Mouse (Mus musculus) CH12.LX (cell line): ENCODE data around the gene Adsl.

Source experiments
- CHD1 ChIP-seq: IDR thresholded peaks from 2 replicates; pipeline ENCODE4 v1.6.1; 2012; ENCODE audit warnings: low read depth, low read length, improper control_type of control experiment, inconsistent platforms
- CTCF ChIP-seq, 2 experiments: IDR thresholded peaks in 1 of 2; conservative IDR thresholded peaks in 1 of 2; 2 replicates each; pipeline ENCODE4 v1.5.1; 2011 to 2012; ENCODE audit warnings: low read depth in 2 of 2, low read length in 2 of 2, improper control_type of control experiment in 1 of 2, inconsistent platforms in 1 of 2, mild to moderate bottlenecking in 1 of 2, moderate library complexity in 1 of 2
- E2F4 ChIP-seq: IDR thresholded peaks from 2 replicates; pipeline ENCODE4 v1.6.1; 2011; ENCODE audit warnings: low read depth, low read length, improper control_type of control experiment; ENCODE audit not compliant: insufficient replicate concordance
- MAFK ChIP-seq: IDR thresholded peaks from 2 replicates; pipeline ENCODE4 v1.6.1; 2011; ENCODE audit warnings: low read length, improper control_type of control experiment; ENCODE audit not compliant: insufficient replicate concordance
- MAZ ChIP-seq: IDR thresholded peaks from 2 replicates; pipeline ENCODE4 v1.6.1; 2012; ENCODE audit warnings: low read depth, mild to moderate bottlenecking, inconsistent platforms, low read length, improper control_type of control experiment, moderate library complexity
- NELFE ChIP-seq: IDR thresholded peaks from 2 replicates; pipeline ENCODE4 v1.6.1; 2011; ENCODE audit warnings: low read depth, low read length, improper control_type of control experiment
- POLR2A ChIP-seq: IDR thresholded peaks from 2 replicates; pipeline ENCODE4 v1.6.1; 2011; ENCODE audit warnings: low read depth, mild to moderate bottlenecking, improper control_type of control experiment, low read length
- SMC3 ChIP-seq: IDR thresholded peaks from 2 replicates; pipeline ENCODE4 v1.6.1; 2011; ENCODE audit warnings: low read depth, low read length, improper control_type of control experiment
- USF2 ChIP-seq: conservative IDR thresholded peaks from 2 replicates; pipeline ENCODE4 v1.6.1; 2011; ENCODE audit warnings: low read depth, low read length, improper control_type of control experiment
- ZMIZ1 ChIP-seq: IDR thresholded peaks from 2 replicates; pipeline ENCODE4 v1.6.1; 2012; ENCODE audit warnings: low read depth, mild to moderate bottlenecking, inconsistent platforms, low read length, improper control_type of control experiment

DNA sequence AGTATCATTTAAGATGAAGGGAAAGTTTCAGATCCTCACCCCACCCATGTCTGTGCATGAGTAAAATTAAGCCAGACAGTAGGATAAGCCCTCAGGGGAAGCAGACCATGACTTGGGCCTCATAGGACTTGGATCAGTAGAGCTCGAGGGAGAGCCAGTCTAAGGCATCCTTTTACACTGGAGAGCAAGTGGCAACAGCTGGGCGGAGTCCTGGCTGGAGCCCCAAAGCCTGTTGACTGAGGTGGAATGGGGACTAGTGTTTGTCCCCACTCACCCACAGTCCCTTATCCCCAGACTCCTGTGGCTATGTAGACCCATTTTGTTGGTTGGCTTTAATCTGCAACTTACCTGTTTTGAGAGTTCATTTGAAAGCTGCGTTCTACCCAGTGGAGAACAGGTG, 36.1 kb upstream of the Adsl start:
- TF ChIP-seq CTCF (conservative IDR thresholded peaks at IDR 0.05 in 1 of 2, IDR thresholded peaks at IDR 0.05 in 1 of 2; ENCODE audit: low read depth in 2 of 2, low read length in 2 of 2) (no peak), NELFE (no peak), CHD1 (no peak), ZMIZ1 (no peak), MAZ (no peak), USF2 (no peak), E2F4 (no peak), POLR2A (no peak), MAFK (no peak), SMC3 (no peak)
